Mouse (Mus musculus): ENCODE data around the gene Colgalt1.

GRCm38 (mm10) chr8:71667256-71667655 is 56.5 kb downstream of the Colgalt1 start:
- TF ChIP-seq CTCF (IDR thresholded peaks at IDR 0.05; ENCODE audit: low read depth), result no peak
- no peak for TF ChIP-seq EP300 (IDR thresholded peaks at IDR 0.05; ENCODE audit: low read depth)
